In the genomic region with DNA sequence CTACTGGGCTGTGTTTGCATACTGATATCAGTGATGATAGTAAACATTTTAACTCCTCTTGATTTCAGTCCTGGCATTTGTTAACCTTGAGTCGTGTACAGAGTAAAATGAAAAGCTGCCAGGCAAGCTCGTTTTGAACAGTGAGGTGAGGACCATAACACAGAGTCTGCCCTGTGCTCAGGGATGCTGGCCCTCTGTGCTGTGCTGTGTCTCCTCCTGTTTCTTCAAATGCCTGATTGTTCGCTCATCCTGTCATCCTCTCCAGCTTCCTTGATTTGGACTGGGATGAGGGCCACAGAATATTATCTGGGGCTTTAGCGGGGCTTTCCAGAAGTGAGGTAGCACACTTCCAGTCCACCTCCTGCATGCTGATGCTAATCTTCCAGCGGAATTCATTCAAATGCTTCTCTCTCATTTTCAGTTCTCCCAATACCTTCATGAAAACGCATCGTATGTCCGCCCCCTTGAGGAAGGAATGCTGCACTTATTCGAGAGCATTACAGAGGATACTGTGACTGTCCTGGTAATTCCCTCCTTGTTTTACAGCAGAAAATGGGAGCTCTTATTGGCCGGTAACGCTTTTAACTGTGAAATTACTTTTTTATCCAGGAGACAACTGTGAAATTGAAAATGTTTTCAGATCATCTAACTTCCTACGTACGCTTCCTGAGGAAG, we compare ENCODE assay signal across 8 mouse cellular contexts. TPM values are rescaled to one million over a fixed set of nuclear protein-coding genes. Genes with fewer than 3 reads are reported as not detected.
DNase-seq lines count a peak whose midpoint lies in the region; ATAC-seq and TF ChIP-seq lines count a peak whose summit lies in the region.

No protein-coding gene starts in this region.

- peaks cover 3% of the 10 kb centered on the region; the same call in 1 of the 2 replicates for H3K4me1 ChIP-seq in forebrain, embryonic 12.5 days
- H3K4me1 ChIP-seq in hindbrain, embryonic 11.5 days (replicated peaks; ENCODE audit: control insufficient read depth, insufficient read depth, low read length) = no peaks in the 10 kb centered on the region

- in situ Hi-C loops in Patski (cut with MboI; ENCODE audit: low pct_unique_long_range_greater_than_20kb) = no loop called here

- WGBS in forebrain, embryonic 12.5 days = 37% methylated on average over 13 of the region's 13 CpGs
- 39% methylated on average over 13 of the region's 13 CpGs for WGBS in hindbrain, embryonic 11.5 days

- TF ChIP-seq CTCF in Patski (IDR thresholded peaks at IDR 0.05) = peak; percentile 78
- peak; percentile 84 for TF ChIP-seq CTCF in layer of hippocampus, adult 2 months (conservative IDR thresholded peaks at IDR 0.05)

- ATAC-seq in Patski = peak; percentile 93
- peak; percentile 80; the same call in 1 of the 2 replicates for ATAC-seq in forebrain, embryonic 12.5 days (ENCODE audit: low FRiP score)
- ATAC-seq in hindbrain, embryonic 11.5 days (ENCODE audit: low FRiP score) = peak; percentile 81
- ATAC-seq in megakaryocyte progenitor cell, adult 5-6 weeks (replicated peaks; ENCODE audit: poor library complexity) = peak; percentile 33; the same call in 1 of the 2 replicates
- no peak for ATAC-seq in granulocyte monocyte progenitor cell, adult 5-6 weeks (replicated peaks; ENCODE audit: poor library complexity, severe bottlenecking)

- POLR2A ChIA-PET in Patski (lab: Charles Lee) = no interaction called here

- no peak overlapping the region for H3K4me3 ChIP-seq in forebrain, embryonic 12.5 days (replicated peaks)
- H3K4me3 ChIP-seq in hindbrain, embryonic 11.5 days (ENCODE audit: low read depth, low read length) = no peak overlapping the region
- H3K4me3 ChIP-seq in layer of hippocampus, adult 2 months = no peak overlapping the region

- H3K9me3 ChIP-seq in forebrain, embryonic 12.5 days = no peaks in the 10 kb centered on the region
- no peaks in the 10 kb centered on the region for H3K9me3 ChIP-seq in hindbrain, embryonic 11.5 days (ENCODE audit: control insufficient read depth, low read length)

- peak; percentile 42 for DNase-seq in Patski (ENCODE audit: low read depth, low spot score)
- DNase-seq in brain, embryonic 18.5 days (ENCODE audit: low read depth, low spot score) = peak; percentile 58
- DNase-seq in hindbrain, embryonic 11.5 days (ENCODE audit: low spot score) = peak; percentile 84
- DNase-seq in layer of hippocampus, adult 2 months (ENCODE audit: low spot score in 2 of 2) = peak; percentile 48 to 68
- DNase-seq in right cerebral cortex, postnatal 36 days (ENCODE audit: low spot score in 2 of 2) = peak; percentile 28 to 37

- peaks cover 40% of the 10 kb centered on the region for H3K36me3 ChIP-seq in forebrain, embryonic 12.5 days (replicated peaks)
- H3K36me3 ChIP-seq in hindbrain, embryonic 11.5 days (ENCODE audit: control insufficient read depth, insufficient read depth, low read length) = 0 out of 2 replicates have a peak, but pooled peaks cover 2% of the 10 kb centered on the region

- H3K4me2 ChIP-seq in forebrain, embryonic 12.5 days = no peak overlapping the region
- no peak overlapping the region for H3K4me2 ChIP-seq in hindbrain, embryonic 11.5 days (replicated peaks; ENCODE audit: low read depth, low read length)

- no peak overlapping the region for H3K27ac ChIP-seq in forebrain, embryonic 12.5 days
- H3K27ac ChIP-seq in hindbrain, embryonic 11.5 days (ENCODE audit: low read depth, low read length) = no peak overlapping the region
- H3K27ac ChIP-seq in layer of hippocampus, adult 2 months = peak overlapping the region; percentile 54

- CTCF ChIA-PET in Patski (lab: Charles Lee) = interaction anchor here (0.6 to 2.7 kb wide), 19 partner anchors 9 to 302 kb away, joined by 3 to 16 read pairs (median 4); a partner anchor contains a TSS

- H3K9ac ChIP-seq in forebrain, embryonic 12.5 days = no peak overlapping the region
- H3K9ac ChIP-seq in hindbrain, embryonic 11.5 days (ENCODE audit: low read depth, low read length) = no peak overlapping the region

- H3K27me3 ChIP-seq in Patski = no peaks in the 10 kb centered on the region
- no peaks in the 10 kb centered on the region for H3K27me3 ChIP-seq in forebrain, embryonic 12.5 days
- H3K27me3 ChIP-seq in hindbrain, embryonic 11.5 days (ENCODE audit: control insufficient read depth, insufficient read depth, low read length) = no peaks in the 10 kb centered on the region

RNA-seq across cellular contexts. Expression of a gene that starts 28.4 kb away (rescaled TPM):
- polyA plus RNA-seq in Patski (2021) = 40.6 TPM
- 20.8 and 22.0 TPM in 2 replicates for polyA plus RNA-seq in forebrain, embryonic 12.5 days (2016; fragmentation: Nextera tagmentation; extraction: Ambion mirVana)
- polyA plus RNA-seq in hindbrain, embryonic 11.5 days (2014; fragmentation: Nextera tagmentation; extraction: Ambion mirVana) = 25.4 and 28.6 TPM in 2 replicates
- total RNA-seq in layer of hippocampus, adult 2 months (2021) = 10 to 100 TPM; 82.8 to 87.7 TPM
- 75.6 and 77.2 TPM in 2 replicates for total RNA-seq in megakaryocyte progenitor cell, adult 5-6 weeks (2015)
- total RNA-seq in megakaryocyte progenitor cell, adult 5-6 weeks (2017) = 83.1 and 85.8 TPM in 2 replicates
- total RNA-seq in granulocyte monocyte progenitor cell, adult 5-6 weeks (2014; fragmentation: Nextera tagmentation) = 56.3 and 72.2 TPM in 2 replicates
- total RNA-seq in granulocyte monocyte progenitor cell, adult 5-6 weeks (2017) = 58.0 and 81.3 TPM in 2 replicates

RNA-seq across cellular contexts. Expression of a gene that starts 39.2 kb away (rescaled TPM):
- polyA plus RNA-seq in Patski (2021) = 62.0 TPM
- polyA plus RNA-seq in forebrain, embryonic 12.5 days (2016; fragmentation: Nextera tagmentation; extraction: Ambion mirVana) = 1.5 and 2.4 TPM in 2 replicates
- polyA plus RNA-seq in hindbrain, embryonic 11.5 days (2014; fragmentation: Nextera tagmentation; extraction: Ambion mirVana) = 4.8 and 7.2 TPM in 2 replicates
- total RNA-seq in layer of hippocampus, adult 2 months (2021) = 10 to 100 TPM; 14.1 to 17.1 TPM
- not detected in 2 replicates for total RNA-seq in megakaryocyte progenitor cell, adult 5-6 weeks (2015)
- total RNA-seq in megakaryocyte progenitor cell, adult 5-6 weeks (2017) = not detected in 2 replicates
- 0.51 TPM in 1 of 2 replicates, not detected in the other for total RNA-seq in granulocyte monocyte progenitor cell, adult 5-6 weeks (2014; fragmentation: Nextera tagmentation)
- total RNA-seq in granulocyte monocyte progenitor cell, adult 5-6 weeks (2017) = not detected in 2 replicates

Comparison
In these comparisons a context has a peak if more than half of its experiments do, and no peak if none do; other contexts are left out.
1. DNase-seq: peak in every context shown above with its lines; median percentile 84 in hindbrain, embryonic 11.5 days; 58 in brain, embryonic 18.5 days; 58 in layer of hippocampus, adult 2 months; 42 in Patski; 32 in right cerebral cortex, postnatal 36 days.
2. RNA of a gene that starts 39.2 kb away (total RNA-seq): 14.1 to 17.1 TPM in layer of hippocampus, adult 2 months; not detected in megakaryocyte progenitor cell, adult 5-6 weeks and 0.51 TPM in granulocyte monocyte progenitor cell, adult 5-6 weeks; every median in the first group is over 4 times any median in the second.